ENCODE assay signal across 8 mouse cellular contexts in genomic region chr5:121815067-121815466, GRCm38 (mm10). TPM values are rescaled to one million over a fixed set of nuclear protein-coding genes. Genes with fewer than 3 reads are reported as not detected.
DNase-seq lines count a peak whose midpoint lies in the region; ATAC-seq and TF ChIP-seq lines count a peak whose summit lies in the region.

No protein-coding gene starts in this region.

- no peaks in the 10 kb centered on the region for H3K36me3 ChIP-seq in heart, adult 2 months (ENCODE audit: control insufficient read depth, insufficient read depth, low read length)
- H3K36me3 ChIP-seq in heart, embryonic 11.5 days (ENCODE audit: control insufficient read depth, insufficient read depth, low read length), result peaks cover 45% of the 10 kb centered on the region

- H3K27me3 ChIP-seq in heart, adult 2 months (ENCODE audit: control insufficient read depth, insufficient read depth, low read length), result no peaks in the 10 kb centered on the region
- no peaks in the 10 kb centered on the region for H3K27me3 ChIP-seq in heart, embryonic 11.5 days (ENCODE audit: control insufficient read depth, insufficient read depth, low read length)

- no peak overlapping the region for H3K9ac ChIP-seq in heart, adult 2 months (ENCODE audit: low read depth, low read length)
- H3K9ac ChIP-seq in heart, embryonic 11.5 days (ENCODE audit: low read depth, low read length), result no peak overlapping the region

- H3K4me2 ChIP-seq in heart, embryonic 11.5 days, result no peak overlapping the region

- no peak overlapping the region for H3K4me3 ChIP-seq in heart, adult 2 months
- no peak overlapping the region for H3K4me3 ChIP-seq in heart, embryonic 11.5 days (ENCODE audit: low read depth, low read length)

- no peaks in the 10 kb centered on the region for H3K79me2 ChIP-seq in heart, adult 2 months (replicated peaks; ENCODE audit: control insufficient read depth, insufficient read depth, low read length)

- no peak for TF ChIP-seq EP300 in heart, adult 2 months (IDR thresholded peaks at IDR 0.05; ENCODE audit: insufficient read depth, low read depth, low read length)

- peak overlapping the region; percentile 43 for H3K27ac ChIP-seq in heart, adult 2 months
- H3K27ac ChIP-seq in heart, embryonic 11.5 days (ENCODE audit: low read depth, low read length), result no peak overlapping the region

- H3K4me1 ChIP-seq in heart, adult 2 months (ENCODE audit: control insufficient read depth, insufficient read depth, low read length), result peaks cover 21% of the 10 kb centered on the region
- peaks cover 21% of the 10 kb centered on the region for H3K4me1 ChIP-seq in heart, embryonic 11.5 days (ENCODE audit: control insufficient read depth, insufficient read depth, low read length)

- TF ChIP-seq CTCF in heart, adult 2 months (IDR thresholded peaks at IDR 0.05), result peak; percentile 82

- intact Hi-C loops in heart, adult 2 months (cut with DNase I), result loop anchor here (1.0 kb wide), 1 partner anchor 27 kb away; no protein-coding TSS in a partner anchor

- H3K9me3 ChIP-seq in heart, embryonic 11.5 days (replicated peaks; ENCODE audit: control insufficient read depth, low read length), result no peaks in the 10 kb centered on the region

- ATAC-seq in heart, embryonic 11.5 days (replicated peaks; ENCODE audit: insufficient number of reproducible peaks, low FRiP score, low TSS enrichment), result no peak
- ATAC-seq in megakaryocyte, adult 5-6 weeks (ENCODE audit: poor library complexity, severe bottlenecking), result peak; percentile 59

- 46% methylated on average over 3 of the region's 3 CpGs for WGBS in heart, adult 2 months
- WGBS in heart, embryonic 11.5 days (ENCODE audit: insufficient replicate concordance), result 58% methylated on average over 3 of the region's 3 CpGs

- peak; percentile 60 to 73 for DNase-seq in heart, adult 2 months
- DNase-seq in CD4-positive helper T cell, adult 2 months (ENCODE audit: low read depth, low spot score), result peak; percentile 42
- DNase-seq in brain, adult 2 months (ENCODE audit: low read depth, low spot score), result peak; percentile 90
- peak; percentile 53 for DNase-seq in gastrocnemius, postnatal 25 days
- DNase-seq in kidney, postnatal 10 days, result peak; percentile 85
- DNase-seq in thymus, postnatal 4 days, result peak; percentile 41

- TF ChIP-seq POLR2A in heart, adult 2 months (IDR thresholded peaks at IDR 0.05; ENCODE audit: insufficient read depth, low read depth, low read length), result no peak

RNA-seq across cellular contexts. Expression of gene Sh2b3, which starts 22.4 kb away (rescaled TPM):
- total RNA-seq in heart, adult 2 months (2021), result 10 to 100 TPM; 21.6 to 22.5 TPM
- polyA plus RNA-seq in heart, adult 2 months (2012; rRNA removed), result 19.3 and 20.1 TPM in 2 replicates
- 16.8 and 17.2 TPM in 2 replicates for polyA plus RNA-seq in heart, embryonic 11.5 days (2014; fragmentation: Nextera tagmentation; extraction: Ambion mirVana)
- 10 to 100 TPM; 12.1 to 14.9 TPM for total RNA-seq in gastrocnemius, postnatal 25 days (2021)
- 82.9 and 83.8 TPM in 2 replicates for total RNA-seq in megakaryocyte, adult 5-6 weeks (2015)
- 46.3 and 55.6 TPM in 2 replicates for total RNA-seq in megakaryocyte, adult 5-6 weeks (2017)

RNA-seq across cellular contexts. Expression of gene Pheta1, which starts 33.7 kb away (rescaled TPM):
- 1 to 10 TPM; 9.3 TPM for total RNA-seq in heart, adult 2 months (2021)
- 12.5 and 12.7 TPM in 2 replicates for polyA plus RNA-seq in heart, adult 2 months (2012; rRNA removed)
- 10.6 and 11.8 TPM in 2 replicates for polyA plus RNA-seq in heart, embryonic 11.5 days (2014; fragmentation: Nextera tagmentation; extraction: Ambion mirVana)
- total RNA-seq in gastrocnemius, postnatal 25 days (2021), result 1 to 10 TPM; 4.3 to 4.9 TPM
- 0.78 and 1.2 TPM in 2 replicates for total RNA-seq in megakaryocyte, adult 5-6 weeks (2015)
- total RNA-seq in megakaryocyte, adult 5-6 weeks (2017), result 0.69 and 1.8 TPM in 2 replicates
